Mouse (Mus musculus) ovary, postnatal 36 days (tissue): Measurements from ENCODE around the gene Gatm.

Source experiments
- DNase-seq: peaks from one replicate; pipeline ENCODE4 v3.0.0; 2022; ENCODE audit warnings: low spot score, mixed read lengths

The Gatm gene

GRCm38 (mm10) chr2:122608820-122609219, 2.3 kb downstream of the Gatm start:
- DNase-seq = no peak

GRCm38 (mm10) chr2:122605829-122606228, 5.3 kb downstream of the Gatm start:
- no peak for DNase-seq

GRCm38 (mm10) chr2:122601354-122601753, 9.7 kb downstream of the Gatm start:
- no peak for DNase-seq

GRCm38 (mm10) chr2:122599736-122600135, 11.4 kb downstream of the Gatm start:
- DNase-seq = no peak

GRCm38 (mm10) chr2:122595461-122595860, 15.6 kb downstream of the Gatm start:
- DNase-seq = no peak

- no peak for DNase-seq
Measured at GRCm38 (mm10) chr2:122591213-122591612, 19.9 kb downstream of the Gatm start.

- no peak for DNase-seq
Measured at GRCm38 (mm10) chr2:122590351-122590750, 20.8 kb downstream of the Gatm start.

- DNase-seq = no peak
Measured at GRCm38 (mm10) chr2:122587861-122588519, 23.1 kb downstream of the Gatm start.

- no peak for DNase-seq
Measured at GRCm38 (mm10) chr2:122586258-122586657, 24.8 kb downstream of the Gatm start.

GRCm38 (mm10) chr2:122582324-122582723, 28.8 kb downstream of the Gatm start:
- DNase-seq = no peak

- DNase-seq = no peak
Measured at GRCm38 (mm10) chr2:122581361-122582017, 29.6 kb downstream of the Gatm start.

- no peak for DNase-seq
Measured at GRCm38 (mm10) chr2:122580426-122580825, 30.7 kb downstream of the Gatm start.

GRCm38 (mm10) chr2:122577316-122577715, 33.8 kb downstream of the Gatm start:
- no peak for DNase-seq

- no peak for DNase-seq
Measured at GRCm38 (mm10) chr2:122576295-122576694, 34.8 kb downstream of the Gatm start.

- DNase-seq = peak; percentile 44
Measured at GRCm38 (mm10) chr2:122575470-122575869, 35.6 kb downstream of the Gatm start.

GRCm38 (mm10) chr2:122572438-122572837, 38.7 kb downstream of the Gatm start:
- no peak for DNase-seq

GRCm38 (mm10) chr2:122571326-122571725, 39.8 kb downstream of the Gatm start:
- DNase-seq = no peak

- DNase-seq = no peak
Measured at GRCm38 (mm10) chr2:122570430-122570829, 40.7 kb downstream of the Gatm start.

GRCm38 (mm10) chr2:122569439-122569838, 41.7 kb downstream of the Gatm start:
- peak; percentile 53 for DNase-seq

GRCm38 (mm10) chr2:122562251-122562650, 48.9 kb downstream of the Gatm start:
- DNase-seq = no peak

- no peak for DNase-seq
Measured at GRCm38 (mm10) chr2:122561221-122561620, 49.9 kb downstream of the Gatm start.

GRCm38 (mm10) chr2:122558317-122558716, 52.8 kb downstream of the Gatm start:
- DNase-seq = peak; percentile 34
